Mouse (Mus musculus) stomach, postnatal 0 days (tissue): ENCODE measurements at regions not wholly inside any gene's neighbourhood (a gene's known extent, or its start where the extent isn't known, plus 50 kb on each side); places are given as distances from the start of the nearest gene placed in this dataset.

ENCODE experiments used
- CTCF ChIP-seq: IDR thresholded peaks from 2 replicates; pipeline ENCODE4 v1.5.1; 2016; ENCODE audit warnings: antibody characterized with exemption, low read depth, mild to moderate bottlenecking, moderate library complexity
- EP300 ChIP-seq: optimal IDR thresholded peaks from 2 replicates; pipeline ENCODE3; 2016; ENCODE audit warnings: antibody characterized with exemption

DNA sequence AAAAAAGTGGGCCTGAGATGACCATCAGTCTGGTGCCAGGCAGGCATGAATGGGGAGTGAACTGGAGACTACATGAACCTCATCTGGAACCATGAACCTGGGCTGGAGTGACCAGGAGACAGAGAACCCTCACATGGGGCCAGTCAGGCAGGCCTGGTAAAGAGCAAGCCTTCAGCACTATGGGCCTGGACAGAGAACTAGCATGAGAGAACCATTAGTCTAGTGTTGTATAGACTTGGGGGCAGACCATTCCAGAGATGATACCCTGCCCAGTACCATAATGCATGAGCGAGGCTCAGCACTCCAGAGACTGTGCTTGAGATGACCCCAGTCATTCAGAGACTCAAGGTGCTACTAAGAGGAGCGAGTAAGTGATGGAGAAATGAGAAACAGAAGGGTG is 625.6 kb downstream of the Crisp4 start:
- TF ChIP-seq CTCF: no peak
- TF ChIP-seq EP300: no peak
